27 mouse cellular contexts compared by ENCODE assay signal in genomic region chr14:37006489-37006888, GRCm38 (mm10). TPM values are rescaled to one million over a fixed set of nuclear protein-coding genes. Genes with fewer than 3 reads are reported as not detected.
"Had no signal": no experiment of that assay in that cellular context is flagged by ENCODE, and none has a peak within 500 bp of the region (broad histone marks: within the 10 kb centered on the region; RNA-seq: fewer than 3 reads in every experiment).

No protein-coding gene starts in this region.

- H3K4me1 ChIP-seq: kidney, embryonic 15.5 days; limb, embryonic 12.5 days; limb, embryonic 15.5 days; neural tube, embryonic 12.5 days; neural tube, embryonic 15.5 days; stomach, embryonic 15.5 days had no signal

- H3K36me3 ChIP-seq: kidney, embryonic 15.5 days; limb, embryonic 12.5 days; limb, embryonic 15.5 days; midbrain, embryonic 12.5 days; midbrain, embryonic 15.5 days; neural tube, embryonic 12.5 days; neural tube, embryonic 15.5 days; stomach, embryonic 15.5 days had no signal

- H3K4me2 ChIP-seq: kidney, embryonic 15.5 days; limb, embryonic 12.5 days; limb, embryonic 15.5 days; liver, embryonic 11.5 days; lung, embryonic 14.5 days; midbrain, embryonic 12.5 days; midbrain, embryonic 15.5 days; neural tube, embryonic 12.5 days; neural tube, embryonic 15.5 days; stomach, embryonic 15.5 days had no signal

- H3K4me3 ChIP-seq: kidney, embryonic 15.5 days; limb, embryonic 12.5 days; limb, embryonic 15.5 days; midbrain, embryonic 12.5 days; midbrain, embryonic 15.5 days; neural tube, embryonic 12.5 days; neural tube, embryonic 15.5 days; stomach, embryonic 15.5 days had no signal

- H3K27ac ChIP-seq: kidney, embryonic 15.5 days; limb, embryonic 12.5 days; limb, embryonic 15.5 days; liver, embryonic 14.5 days; macrophage; midbrain, embryonic 12.5 days; midbrain, embryonic 15.5 days; neural tube, embryonic 12.5 days; neural tube, embryonic 15.5 days; stomach, embryonic 15.5 days had no signal

- H3K9ac ChIP-seq: kidney, embryonic 15.5 days; limb, embryonic 12.5 days; limb, embryonic 15.5 days; liver, embryonic 14.5 days; liver, postnatal 0 days; lung, embryonic 14.5 days; midbrain, embryonic 12.5 days; midbrain, embryonic 15.5 days; neural tube, embryonic 12.5 days; neural tube, embryonic 15.5 days; stomach, embryonic 15.5 days had no signal

- H3K27me3 ChIP-seq: kidney, embryonic 15.5 days; limb, embryonic 12.5 days; limb, embryonic 15.5 days; midbrain, embryonic 12.5 days; midbrain, embryonic 15.5 days; neural tube, embryonic 12.5 days; neural tube, embryonic 15.5 days; stomach, embryonic 15.5 days had no signal

- H3K9me3 ChIP-seq: kidney, embryonic 15.5 days; limb, embryonic 12.5 days; limb, embryonic 15.5 days; midbrain, embryonic 12.5 days; midbrain, embryonic 15.5 days; neural tube, embryonic 12.5 days; neural tube, embryonic 15.5 days; stomach, embryonic 15.5 days had no signal

- ATAC-seq: liver, postnatal 0 days; lung, postnatal 0 days; midbrain, embryonic 15.5 days had no signal

- DNase-seq: kidney, postnatal 10 days; kidney, postnatal 36 days; liver, postnatal 0 days; lung, embryonic 14.5 days; retina, postnatal 1 day; right cerebral cortex, postnatal 25 days; spleen, adult 18-20 months; thymus, postnatal 36 days had no signal

RNA-seq across cellular contexts. Expression of gene Rgr, which starts 42.3 kb away (rescaled TPM):
- total RNA-seq: layer of hippocampus, adult 8-10 months; layer of hippocampus, postnatal 10 days; left cerebral cortex, adult 8-10 months; left cerebral cortex, postnatal 14 days; left cerebral cortex, postnatal 4 days; megakaryocyte, adult 5-6 weeks had no signal
- polyA plus RNA-seq: kidney, embryonic 15.5 days; limb, embryonic 12.5 days; liver, embryonic 11.5 days; liver, embryonic 14.5 days; liver, postnatal 0 days; lung, embryonic 14.5 days; lung, postnatal 0 days; macrophage; midbrain, embryonic 12.5 days; neural tube, embryonic 12.5 days; neural tube, embryonic 15.5 days; stomach, embryonic 15.5 days; urinary bladder, adult 2 months had no signal

RNA-seq across cellular contexts. Expression of gene Lrit1, which starts 48.1 kb away (rescaled TPM):
- total RNA-seq: layer of hippocampus, postnatal 10 days; left cerebral cortex, postnatal 4 days; megakaryocyte, adult 5-6 weeks had no signal
- polyA plus RNA-seq: kidney, embryonic 15.5 days; limb, embryonic 12.5 days; limb, embryonic 15.5 days; liver, embryonic 11.5 days; liver, embryonic 14.5 days; lung, embryonic 14.5 days; lung, postnatal 0 days; macrophage; midbrain, embryonic 12.5 days; midbrain, embryonic 15.5 days; neural tube, embryonic 12.5 days; neural tube, embryonic 15.5 days; stomach, embryonic 15.5 days had no signal
